In genomic region chr3:84090982-84091381, GRCm38 (mm10) we compare ENCODE assay signal across 9 mouse cellular contexts. TPM values are rescaled to one million over a fixed set of nuclear protein-coding genes. Genes with fewer than 3 reads are reported as not detected.
A peak's percentile ranks its signal among the peaks of the same experiment; 100 is the strongest.
DNase-seq lines count a peak whose midpoint lies in the region; ATAC-seq lines count a peak whose summit lies in the region.
"Had no signal": no experiment of that assay in that cellular context is flagged by ENCODE, and none has a peak within 500 bp of the region (broad histone marks: within the 10 kb centered on the region; RNA-seq: fewer than 3 reads in every experiment).

No protein-coding gene starts in this region.

- H3K4me3 ChIP-seq in kidney, embryonic 16.5 days (ENCODE audit: low read length) = no peak overlapping the region
- H3K4me3 ChIP-seq in limb, embryonic 10.5 days = no peak overlapping the region
- H3K4me3 ChIP-seq: myocyte had no signal

- peak; percentile 58 for DNase-seq in adrenal gland, postnatal 10 days
- DNase-seq in adrenal gland, adult 8-10 months = no peak
- peak; percentile 44 for DNase-seq in 3T3-L1 (ENCODE audit: low read depth, low spot score)
- DNase-seq in brain, adult 2 months (ENCODE audit: low read depth, low spot score) = peak; percentile 12
- peak; percentile 61 for DNase-seq in naive thymus-derived CD4-positive, alpha-beta T cell, adult 2 months (ENCODE audit: low read depth)
- DNase-seq in frontal cortex, postnatal 10 days (ENCODE audit: low spot score in 2 of 2) = no peak
- DNase-seq in limb, embryonic 10.5 days (ENCODE audit: low spot score) = no peak

- H3K27me3 ChIP-seq in kidney, embryonic 16.5 days (ENCODE audit: insufficient read depth, low read length) = no peaks in the 10 kb centered on the region
- H3K27me3 ChIP-seq in limb, embryonic 10.5 days (ENCODE audit: low read depth, poor library complexity, severe bottlenecking) = no peaks in the 10 kb centered on the region

- no peak overlapping the region for H3K4me2 ChIP-seq in kidney, embryonic 16.5 days (replicated peaks; ENCODE audit: low read depth, low read length)

- peaks cover 3% of the 10 kb centered on the region; the same call in 1 of the 2 replicates for H3K4me1 ChIP-seq in kidney, embryonic 16.5 days (ENCODE audit: insufficient read depth, low read length)
- H3K4me1 ChIP-seq in limb, embryonic 10.5 days = peaks cover 19% of the 10 kb centered on the region

- no peaks in the 10 kb centered on the region for H3K9me3 ChIP-seq in kidney, embryonic 16.5 days (ENCODE audit: low read length)
- H3K9me3 ChIP-seq in limb, embryonic 10.5 days (replicated peaks) = no peaks in the 10 kb centered on the region

- WGBS in kidney, embryonic 16.5 days = 34% methylated on average over 2 of the region's 2 CpGs
- 46% methylated on average over 2 of the region's 2 CpGs for WGBS in limb, embryonic 10.5 days

- H3K27ac ChIP-seq in kidney, embryonic 16.5 days (ENCODE audit: low read length) = no peak overlapping the region
- no peak overlapping the region for H3K27ac ChIP-seq in limb, embryonic 10.5 days

- no peak overlapping the region for H3K9ac ChIP-seq in kidney, embryonic 16.5 days (replicated peaks; ENCODE audit: low read length)

- H3K36me3 ChIP-seq in kidney, embryonic 16.5 days (ENCODE audit: insufficient read depth, low read length) = no peaks in the 10 kb centered on the region
- H3K36me3 ChIP-seq in limb, embryonic 10.5 days = no peaks in the 10 kb centered on the region

- 0 out of 2 replicates have a peak, but pooled peaks have one; percentile 49 for ATAC-seq in kidney, embryonic 16.5 days (ENCODE audit: low FRiP score, low TSS enrichment)

RNA-seq across cellular contexts. Expression of gene Tmem131l, which starts 51.0 kb away (rescaled TPM):
- total RNA-seq in adrenal gland, postnatal 10 days (2021) = 10 to 100 TPM; 44.9 to 61.7 TPM
- total RNA-seq in adrenal gland, adult 8-10 months (2022) = 10 to 100 TPM; 37.3 to 56.8 (median 50.1) TPM
- polyA plus RNA-seq in kidney, embryonic 16.5 days (2015; fragmentation: Nextera tagmentation; extraction: Ambion mirVana) = 33.5 and 35.1 TPM in 2 replicates
- 79.5 and 84.5 TPM in 2 replicates for polyA plus RNA-seq in limb, embryonic 10.5 days (2016; fragmentation: Nextera tagmentation; extraction: Ambion mirVana)

Comparison
In these comparisons a context has a peak if more than half of its experiments do, and no peak if none do; other contexts are left out.
1. DNase-seq: peak in adrenal gland, postnatal 10 days (single experiment), 3T3-L1 (single experiment), brain, adult 2 months (single experiment) and naive thymus-derived CD4-positive, alpha-beta T cell, adult 2 months (single experiment); none in adrenal gland, adult 8-10 months (single experiment), frontal cortex, postnatal 10 days (0 of 2) and limb, embryonic 10.5 days (single experiment).